Mouse (Mus musculus) embryo, embryonic 9.5 days (tissue): ENCODE data around the gene Gm44805.

Experiments
- DNase-seq: peaks from one replicate; pipeline ENCODE4 v3.0.0-alpha.2; 2017; ENCODE audit errors: extremely low spot score

Gm44805 gene

DNA sequence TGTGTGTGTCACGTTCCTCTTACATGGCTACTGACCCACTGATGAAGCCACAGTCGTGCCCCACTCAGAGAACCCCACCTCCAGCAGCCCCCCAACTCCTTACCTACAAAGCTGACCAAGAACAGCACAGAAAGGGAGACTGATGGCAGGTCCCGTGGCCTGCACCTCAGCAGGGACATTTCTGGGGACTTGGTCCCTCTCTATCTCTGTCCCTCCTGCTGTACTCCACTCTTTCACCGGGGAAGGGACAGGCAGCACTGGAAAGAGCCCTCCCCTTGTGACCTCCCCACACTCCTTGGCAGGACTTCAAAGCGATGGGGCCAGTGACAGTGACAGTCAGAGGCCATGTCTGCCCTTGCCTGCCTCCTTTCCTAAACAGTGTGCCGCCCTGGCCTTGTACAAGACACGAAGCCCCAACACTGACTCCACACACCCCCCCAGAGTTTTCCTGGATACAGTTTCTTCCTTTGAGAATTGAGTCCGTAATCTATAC, at the start of gene Gm44805, which contains the start of gene Apoc4:
Gene Gm44805 (minus strand): TSS at position 222 of the 493 bp plus-strand sequence.
Gene Apoc4 (minus strand): TSS at position 278 of the 493 bp plus-strand sequence.
- no peak for DNase-seq

DNA sequence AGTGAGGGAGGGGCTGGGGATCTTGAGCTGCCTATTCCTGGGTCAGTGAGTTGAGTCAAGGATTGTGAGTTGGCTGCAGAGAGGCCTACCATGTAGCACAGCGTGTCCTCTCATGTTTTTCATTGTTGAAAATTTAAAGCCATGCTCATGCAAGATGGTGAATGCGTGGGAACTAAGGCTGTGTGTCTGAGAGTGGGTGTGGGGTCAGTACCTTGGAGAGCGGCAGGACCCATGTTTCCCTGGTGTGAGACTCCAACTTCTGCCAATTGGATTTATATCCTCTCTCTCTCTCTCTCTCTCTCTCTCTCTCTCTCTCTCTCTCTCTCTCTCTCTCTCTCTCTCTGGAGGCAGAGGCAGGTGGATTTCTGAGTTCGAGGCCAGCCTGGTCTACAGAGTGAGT, 45.3 kb upstream of the Gm44805 start:
- DNase-seq = no peak

- DNase-seq = no peak
Observed at GRCm38 (mm10) chr7:19724167-19724566, 42.9 kb upstream of the Gm44805 start.

DNA sequence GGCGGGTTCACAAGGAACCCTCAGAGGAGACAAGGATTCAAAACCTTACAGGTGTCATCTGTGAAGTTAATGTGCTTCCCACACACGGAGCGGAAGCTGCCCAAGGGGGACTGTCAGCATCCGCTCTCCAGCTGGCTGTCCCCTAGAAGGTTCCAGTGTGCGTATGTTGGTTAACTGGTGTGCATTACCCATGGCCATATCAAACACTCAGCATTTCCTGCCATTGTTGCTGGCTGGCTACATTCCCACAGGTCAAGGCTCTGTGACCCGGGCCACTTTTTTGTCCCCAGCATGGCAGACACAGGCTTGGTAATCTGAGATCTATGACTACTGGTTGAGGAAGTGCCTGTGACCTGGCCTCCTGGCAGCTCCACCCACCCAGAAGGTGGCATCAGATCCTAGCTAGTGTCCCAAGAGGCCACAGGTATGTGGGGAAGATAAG, 41.6 kb upstream of the Gm44805 start:
- no peak for DNase-seq

- DNase-seq = no peak
Observed at GRCm38 (mm10) chr7:19719200-19719599, 38.0 kb upstream of the Gm44805 start.

- no peak for DNase-seq
Observed at GRCm38 (mm10) chr7:19718297-19718952, 37.2 kb upstream of the Gm44805 start.

GRCm38 (mm10) chr7:19717346-19717745, 36.1 kb upstream of the Gm44805 start:
- DNase-seq = no peak

GRCm38 (mm10) chr7:19716822-19717221, 35.6 kb upstream of the Gm44805 start:
- no peak for DNase-seq

GRCm38 (mm10) chr7:19716055-19716682, 34.9 kb upstream of the Gm44805 start:
- no peak for DNase-seq

DNA sequence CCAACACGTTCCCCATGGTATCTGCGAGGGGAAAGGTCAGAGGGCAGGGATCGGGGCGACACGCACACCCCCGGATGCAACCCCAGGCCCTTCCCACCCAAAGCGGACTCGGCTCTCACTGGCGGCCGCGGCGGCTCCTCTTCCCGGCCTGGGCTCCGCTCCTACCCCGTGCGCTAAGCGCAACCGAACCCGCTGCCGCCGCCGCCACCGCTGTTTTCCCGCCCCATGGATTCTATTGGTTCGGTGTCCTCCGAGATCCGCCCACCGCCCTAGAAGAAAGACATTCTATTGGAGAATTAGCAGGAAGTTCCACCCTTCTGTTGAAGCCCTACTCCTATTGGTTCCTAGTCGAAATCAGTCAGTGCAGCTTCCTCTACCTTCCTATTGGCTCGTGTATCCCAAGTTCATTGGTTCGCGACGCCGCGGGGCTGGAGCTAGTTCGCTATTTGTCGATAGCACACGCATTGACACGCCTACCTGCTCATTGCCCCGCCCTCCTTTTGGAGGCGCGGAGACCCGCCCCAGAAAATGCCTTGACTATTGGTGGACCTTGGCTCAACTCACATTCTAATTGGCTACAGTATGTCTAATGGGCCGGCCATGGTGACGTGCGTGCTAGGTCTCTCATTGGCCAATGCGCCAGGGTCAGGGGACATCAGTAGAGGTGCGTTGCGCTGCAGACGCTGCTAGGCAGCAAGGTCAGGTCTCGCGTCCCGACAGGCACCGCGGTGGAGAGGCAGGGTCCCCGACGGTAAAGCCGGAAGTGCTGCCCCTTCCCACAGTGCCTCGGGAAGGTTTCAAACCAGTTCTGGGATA, 34.2 kb upstream of the Gm44805 start, which contains the start of gene Tomm40:
Gene Tomm40 (minus strand): TSS at position 200 of the 816 bp plus-strand sequence.
- peak; percentile 100 for DNase-seq

- no peak for DNase-seq
Observed at GRCm38 (mm10) chr7:19714836-19715235, 33.6 kb upstream of the Gm44805 start.

- no peak for DNase-seq
Observed at GRCm38 (mm10) chr7:19713598-19713997, 32.4 kb upstream of the Gm44805 start.

DNA sequence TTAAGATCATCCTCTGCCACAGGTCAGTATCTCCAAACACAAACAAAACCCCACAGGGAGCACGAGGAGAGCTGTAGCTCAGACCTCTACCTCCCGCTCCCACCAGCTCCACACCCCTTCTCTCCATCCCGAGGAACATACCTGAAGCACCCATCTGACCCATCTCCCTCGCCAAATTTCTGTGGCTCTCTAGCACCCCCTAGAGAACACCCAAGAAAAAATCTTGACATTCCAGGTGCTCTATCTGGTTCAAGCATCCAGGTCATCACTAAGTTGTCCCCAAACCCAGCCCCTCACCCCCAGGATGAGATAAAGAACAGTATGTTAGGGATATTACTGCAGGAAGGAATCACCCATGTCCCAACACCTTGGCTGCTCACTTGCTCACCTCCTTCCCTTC, 32.0 kb upstream of the Gm44805 start:
- DNase-seq = peak; percentile 29

DNA sequence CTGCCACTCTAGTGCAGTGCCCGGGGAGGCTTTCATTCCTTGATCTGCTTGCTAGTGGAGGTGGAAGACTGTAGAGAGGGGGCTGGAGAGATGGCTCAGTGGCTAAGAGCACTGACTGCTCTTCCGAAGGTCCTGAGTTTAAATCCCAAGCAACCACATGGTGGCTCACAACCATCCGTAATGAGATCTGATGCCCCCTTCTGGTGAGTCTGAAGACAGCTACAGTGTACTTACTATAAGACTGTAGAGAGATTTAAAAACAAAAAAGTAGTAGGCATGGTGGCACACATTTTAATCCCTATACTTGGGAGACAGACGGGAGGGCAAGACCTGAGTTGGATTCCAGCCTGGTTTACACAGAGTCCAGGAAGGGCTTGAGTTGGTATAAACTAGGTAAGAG, 31.2 kb upstream of the Gm44805 start:
- no peak for DNase-seq

- DNase-seq = no peak
Observed at GRCm38 (mm10) chr7:19710650-19711049, 29.4 kb upstream of the Gm44805 start.

DNA sequence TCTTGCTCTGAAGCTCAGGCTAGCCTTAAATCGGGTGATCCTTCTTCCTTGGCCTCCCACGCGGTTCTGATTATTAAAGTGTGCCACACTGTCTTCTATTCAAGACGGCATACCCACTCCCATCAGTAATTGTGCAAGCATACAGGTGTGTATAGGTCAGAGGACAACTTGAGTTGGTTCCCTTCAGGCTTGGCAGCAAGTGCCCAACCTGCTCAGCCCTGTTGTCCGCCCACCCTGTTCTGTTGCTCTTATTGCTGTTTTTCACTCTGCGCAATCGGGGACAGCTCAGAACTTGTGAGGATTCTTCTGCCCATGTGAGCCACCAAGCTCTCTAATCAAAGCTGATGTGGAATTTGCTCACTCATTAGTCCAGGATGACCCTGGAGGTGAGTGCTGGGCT, 24.0 kb upstream of the Gm44805 start:
- DNase-seq = no peak

GRCm38 (mm10) chr7:19704475-19704874, 23.3 kb upstream of the Gm44805 start:
- no peak for DNase-seq

- DNase-seq = no peak
Observed at GRCm38 (mm10) chr7:19702859-19703555, 21.8 kb upstream of the Gm44805 start.

DNA sequence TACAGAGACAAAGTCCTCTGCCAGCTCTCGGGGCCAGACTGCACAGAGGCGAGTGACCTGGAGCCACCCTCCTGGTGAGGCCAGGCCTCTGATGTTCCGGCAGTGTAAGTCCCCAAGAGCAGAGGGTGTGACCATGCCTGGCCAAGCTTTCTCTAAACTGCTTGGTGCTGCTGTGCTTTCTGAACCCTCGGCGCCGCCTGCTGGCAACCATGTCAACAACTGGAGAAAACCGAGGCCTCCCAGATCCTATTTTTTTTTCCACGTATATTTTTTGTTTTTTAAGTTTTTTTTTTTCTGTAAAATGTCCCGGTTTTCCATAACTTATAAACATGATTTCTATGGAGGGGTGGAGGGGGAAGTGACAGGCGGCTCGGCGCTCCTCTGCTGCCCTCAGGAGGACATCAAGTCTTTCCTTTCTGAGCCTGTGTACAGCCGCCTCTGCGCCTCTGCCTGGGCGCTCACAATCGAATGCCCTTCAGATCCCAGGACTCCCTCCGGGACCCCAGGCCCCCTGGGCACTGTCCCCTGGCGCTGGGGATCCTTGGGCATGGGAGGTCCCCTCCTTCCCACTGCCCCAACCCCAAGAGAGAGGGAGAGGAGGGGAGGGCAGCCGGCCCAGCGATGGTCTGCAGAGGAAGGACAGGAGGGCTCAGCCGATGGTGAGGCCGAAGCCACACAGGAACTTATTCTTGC, 20.0 kb upstream of the Gm44805 start:
- DNase-seq = peak; percentile 71

GRCm38 (mm10) chr7:19700299-19701068, 19.3 kb upstream of the Gm44805 start:
- DNase-seq = no peak
